Mouse (Mus musculus) bone marrow, adult 2 months (tissue): ENCODE results near the gene Myrip.

Source experiments
- CTCF ChIP-seq: fragments of 200-500 bp; IDR thresholded peaks from 2 replicates; pipeline ENCODE4 v1.5.1; 2011; ENCODE audit warnings: low read length, control low read depth; ENCODE audit not compliant: control insufficient read depth, insufficient read depth
- POLR2A ChIP-seq: fragments of 200-500 bp; IDR thresholded peaks from 2 replicates; pipeline ENCODE4 v1.6.1; 2011; ENCODE audit warnings: low read depth, mild to moderate bottlenecking, control low read depth, low read length, borderline replicate concordance; ENCODE audit not compliant: control insufficient read depth

DNA sequence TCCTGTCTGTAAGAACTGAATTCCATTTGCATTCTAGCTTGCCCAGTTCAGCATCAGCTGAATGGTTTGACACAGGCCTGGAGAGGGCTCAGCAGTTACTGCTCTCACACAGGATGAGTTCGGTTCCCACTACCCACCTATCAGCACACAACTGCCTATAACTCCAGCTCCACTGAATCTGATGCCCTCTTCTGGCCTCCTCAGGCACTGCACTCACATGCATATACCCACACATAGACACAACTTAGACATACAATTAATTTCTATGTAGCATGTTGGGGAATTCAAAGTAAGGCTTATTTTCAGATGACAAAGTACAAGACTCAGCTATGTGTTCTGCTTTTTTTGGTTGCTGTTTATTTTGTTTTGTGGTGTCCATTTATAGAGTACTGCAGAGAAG is 137.0 kb downstream of the Myrip start:
- TF ChIP-seq POLR2A (no peak), CTCF (no peak)
